Mouse (Mus musculus) monocyte, adult 5-6 weeks (primary cell): Measurements from ENCODE around the gene C1galt1. TPM values are rescaled to one million over a fixed set of nuclear protein-coding genes. Genes with fewer than 3 reads are reported as not detected.

Experiments
- ATAC-seq: fragments of 153-309, 156-312 bp; replicated peaks from 2 replicates; pipeline ENCODE4 v1.8.0; 2017; ENCODE audit warnings: mild to moderate bottlenecking; ENCODE audit not compliant: low TSS enrichment, insufficient number of reproducible peaks, severe bottlenecking, poor library complexity, low FRiP score
- total RNA-seq: library from RNA; stranded (forward); fragments of 200-1000, 200-491, 200-594 nt; gene quantifications from 3 replicates; pipeline ENCODE4 v1.2.3, GENCODE M21; 2017

Gene C1galt1
- total RNA-seq, 1 experiment from 2014 or later = 38.6 TPM

- no peak for ATAC-seq
Measured at GRCm38 (mm10) chr6:7857356-7858247, 13.0 kb downstream of the C1galt1 start.

GRCm38 (mm10) chr6:7858586-7858985 lies 13.9 kb downstream of the C1galt1 start:
- no peak for ATAC-seq

- no peak for ATAC-seq
Measured at GRCm38 (mm10) chr6:7859161-7859560, 14.5 kb downstream of the C1galt1 start.

- ATAC-seq = no peak
Measured at GRCm38 (mm10) chr6:7861033-7861432, 16.4 kb downstream of the C1galt1 start.

- ATAC-seq = no peak
Measured at GRCm38 (mm10) chr6:7863354-7863753, 18.7 kb downstream of the C1galt1 start.

- ATAC-seq = no peak
Measured at GRCm38 (mm10) chr6:7876836-7877235, 32.2 kb downstream of the C1galt1 start.

GRCm38 (mm10) chr6:7881595-7882128 lies 37.0 kb downstream of the C1galt1 start:
- no peak for ATAC-seq

GRCm38 (mm10) chr6:7882520-7882919 lies 37.9 kb downstream of the C1galt1 start:
- no peak for ATAC-seq

GRCm38 (mm10) chr6:7885994-7886684 lies 41.5 kb downstream of the C1galt1 start:
- no peak for ATAC-seq

- no peak for ATAC-seq
Measured at GRCm38 (mm10) chr6:7886685-7887004, 42.0 kb downstream of the C1galt1 start.

GRCm38 (mm10) chr6:7896339-7896738 lies 51.7 kb downstream of the C1galt1 start:
- no peak for ATAC-seq

GRCm38 (mm10) chr6:7912015-7912414 lies 67.4 kb downstream of the C1galt1 start:
- ATAC-seq = no peak

Other genes with a start within 250 kb of the C1galt1 start
- gene Asns, start 151.6 kb upstream of the C1galt1 start, total RNA-seq = 4.6 to 11.8 TPM (median 5.0 TPM) in 3 replicates